Mouse (Mus musculus): ENCODE data around the gene Odf2l.

DNA sequence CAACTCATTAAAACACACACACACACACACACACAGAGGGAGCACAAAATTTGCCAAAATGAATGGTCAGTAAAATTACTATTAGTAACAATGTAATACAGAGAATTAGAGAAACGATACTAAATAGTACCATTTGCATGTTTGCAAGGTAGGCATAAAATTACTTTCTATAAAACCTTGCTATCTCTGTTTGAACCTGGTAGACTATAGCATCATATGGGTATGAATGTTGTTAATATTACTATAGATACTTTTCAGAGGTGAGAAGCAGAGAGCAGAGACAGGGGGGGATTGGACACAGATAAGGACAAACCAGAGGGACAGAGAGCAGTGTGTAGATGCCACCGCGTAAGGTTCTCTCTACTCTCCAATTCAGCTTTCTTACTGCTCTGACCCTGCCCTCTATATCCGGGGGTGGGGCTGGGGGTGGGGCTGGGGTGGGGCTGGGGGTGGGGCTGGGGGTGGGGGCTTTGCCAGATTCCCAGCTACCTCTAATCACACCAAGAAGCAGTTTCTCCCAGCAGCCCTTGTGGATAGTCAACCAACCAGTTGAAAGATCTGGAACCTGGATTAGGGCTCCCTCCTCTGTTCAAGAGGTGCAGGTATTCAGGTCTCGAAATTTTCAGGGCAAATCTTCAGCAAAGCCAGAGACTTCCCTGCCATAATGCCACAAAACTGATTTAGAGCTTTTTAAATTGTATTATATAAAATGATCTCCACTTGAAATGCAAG, 12.4 kb upstream of the Odf2l start:
- TF ChIP-seq CTCF (IDR thresholded peaks at IDR 0.05; ENCODE audit: borderline replicate concordance, control insufficient read depth, extremely low read depth, insufficient read depth, low read length, poor library complexity) (no peak), POLR2A (IDR thresholded peaks at IDR 0.05; ENCODE audit: control insufficient read depth, extremely low read depth, insufficient read depth, low read length, poor library complexity) (no peak)

All from thymus, adult 2 months (tissue).